Mouse (Mus musculus): ENCODE data around the gene Cpeb3.

DNA sequence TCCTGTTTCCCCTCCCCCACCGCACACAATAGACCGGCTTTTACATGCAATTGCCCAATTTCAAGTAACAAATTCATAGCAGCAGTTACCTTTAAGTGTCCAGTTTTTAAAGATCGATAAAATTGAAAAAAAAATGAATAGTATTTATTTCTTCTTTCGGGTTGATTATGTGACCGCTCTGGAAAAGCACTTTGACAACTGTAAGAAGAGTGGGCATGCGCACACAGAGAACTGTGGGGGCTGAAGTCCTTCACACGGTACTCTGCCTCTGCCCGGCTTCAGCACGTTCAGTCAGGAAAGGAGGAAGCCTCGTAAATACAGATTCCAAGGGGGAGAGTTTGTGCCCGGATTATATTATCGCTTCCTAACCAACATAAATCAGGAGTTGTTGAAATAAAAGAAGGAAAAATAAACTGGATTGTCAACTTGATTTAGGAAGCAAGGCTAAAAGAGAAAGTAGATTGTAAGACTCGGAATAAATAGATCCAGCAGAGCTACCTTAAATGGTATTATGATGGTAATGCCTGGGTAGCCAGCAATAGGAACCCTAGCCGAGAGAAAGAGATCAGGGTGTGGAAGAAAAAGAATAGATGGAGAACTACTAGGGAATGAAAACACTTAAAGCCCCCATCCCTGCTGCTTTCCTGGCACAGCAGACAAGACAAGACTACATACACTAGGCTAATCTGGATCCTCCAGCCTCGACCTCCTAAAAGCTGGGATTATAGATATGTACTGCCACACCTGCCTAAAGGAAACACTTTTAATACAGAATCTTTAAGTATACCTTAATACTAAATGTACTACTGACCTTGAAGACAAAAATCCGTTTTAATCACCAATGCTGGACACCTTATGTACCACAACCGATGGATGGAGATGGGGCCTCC lies 30.3 kb downstream of the Cpeb3 start:
- no peak for TF ChIP-seq POLR2A (IDR thresholded peaks at IDR 0.05; ENCODE audit: low read depth, low read length)
- no peak for TF ChIP-seq CTCF (IDR thresholded peaks at IDR 0.05; ENCODE audit: extremely low read depth, insufficient read depth, insufficient read length, insufficient replicate concordance)

All from spleen, adult 2 months (tissue).